Mouse (Mus musculus): Measurements from ENCODE around the gene Ptar1.
"Not testable (repeated sequence)": the region's sequence is repeated elsewhere in the genome, so short reads cannot be mapped to it uniquely, and the experiment has no call there.

Gene Ptar1

GRCm38 (mm10) chr19:23687296-23688021 is at the start of gene Ptar1:
Gene Ptar1, plus strand, starts transcription at chr19:23687429.
- DNase-seq = peak; percentile 98

GRCm38 (mm10) chr19:23643819-23644218 is 43.4 kb upstream of the Ptar1 start:
- DNase-seq = no peak

- DNase-seq = no peak
These were observed 41.9 kb upstream of the Ptar1 start for GRCm38 (mm10) chr19:23645347-23645746.

GRCm38 (mm10) chr19:23647308-23647707 is 39.9 kb upstream of the Ptar1 start:
- no peak for DNase-seq

- peak; percentile 86 to 90 for DNase-seq
These were observed 34.6 kb upstream of the Ptar1 start, which contains the start of gene 1700028P14Rik for GRCm38 (mm10) chr19:23652644-23653043. Gene 1700028P14Rik, minus strand, starts transcription at chr19:23652812.

GRCm38 (mm10) chr19:23653154-23653553 is 34.1 kb upstream of the Ptar1 start:
- DNase-seq = no peak

- DNase-seq = no peak
These were observed 29.8 kb upstream of the Ptar1 start for GRCm38 (mm10) chr19:23657261-23657932.

GRCm38 (mm10) chr19:23658350-23658749 is 28.9 kb upstream of the Ptar1 start:
- DNase-seq = no peak

GRCm38 (mm10) chr19:23664083-23664482 is 23.1 kb upstream of the Ptar1 start:
- no peak for DNase-seq

GRCm38 (mm10) chr19:23668142-23668655 is 19.0 kb upstream of the Ptar1 start:
- DNase-seq = no peak

- DNase-seq = no peak
These were observed 14.2 kb upstream of the Ptar1 start for GRCm38 (mm10) chr19:23673021-23673420.

GRCm38 (mm10) chr19:23675656-23676055 is 11.6 kb upstream of the Ptar1 start:
- not testable (repeated sequence) for DNase-seq

- no peak for DNase-seq
These were observed 300 bp upstream of the Ptar1 start for GRCm38 (mm10) chr19:23686962-23687295.

- DNase-seq = no peak
These were observed 1.3 kb downstream of the Ptar1 start for GRCm38 (mm10) chr19:23688421-23688946.

GRCm38 (mm10) chr19:23694344-23694743 is 7.1 kb downstream of the Ptar1 start:
- DNase-seq = peak; percentile 25 to 45

- no peak for DNase-seq
These were observed 10.6 kb downstream of the Ptar1 start for GRCm38 (mm10) chr19:23697861-23698260.

GRCm38 (mm10) chr19:23698366-23698765 is 11.1 kb downstream of the Ptar1 start:
- no peak for DNase-seq

- DNase-seq = no peak
These were observed 11.9 kb downstream of the Ptar1 start for GRCm38 (mm10) chr19:23699131-23699530.

- DNase-seq = no peak
These were observed 15.7 kb downstream of the Ptar1 start for GRCm38 (mm10) chr19:23702896-23703295.

GRCm38 (mm10) chr19:23705383-23705782 is 18.2 kb downstream of the Ptar1 start:
- DNase-seq = no peak

GRCm38 (mm10) chr19:23746506-23746905 is 59.3 kb downstream of the Ptar1 start:
- DNase-seq = peak; percentile 66 to 75

GRCm38 (mm10) chr19:23757011-23757410 is 69.8 kb downstream of the Ptar1 start:
- peak; percentile 39 to 45 for DNase-seq

- peak; percentile 99 to 100 for DNase-seq
These were observed 70.8 kb downstream of the Ptar1 start for GRCm38 (mm10) chr19:23757961-23758553.

Data from cerebellum, postnatal 10 days (tissue).